Mouse (Mus musculus) embryonic fibroblast, embryonic 13.5 days (primary cell): Measurements from ENCODE around the gene Nyap2. TPM values are rescaled to one million over a fixed set of nuclear protein-coding genes. Genes with fewer than 3 reads are reported as not detected.

ENCODE experiments used
- H3K27ac ChIP-seq: 2 replicates; pipeline ENCODE4 v1.5.1; 2012; ENCODE audit warnings: low read length, control low read depth, inconsistent platforms; ENCODE audit not compliant: insufficient read depth
- H3K4me1 ChIP-seq: 2 replicates; pipeline ENCODE4 v1.6.1; 2011; ENCODE audit warnings: low read length; ENCODE audit not compliant: control insufficient read depth, insufficient read depth
- H3K4me3 ChIP-seq: 2 replicates; pipeline ENCODE4 v1.5.1; 2011; ENCODE audit warnings: mild to moderate bottlenecking, control low read depth, low read length; ENCODE audit not compliant: insufficient read depth
- CTCF ChIP-seq: IDR thresholded peaks from 2 replicates; pipeline ENCODE4 v1.5.1; 2011; ENCODE audit warnings: mild to moderate bottlenecking, control low read depth, low read length, moderate library complexity, borderline replicate concordance; ENCODE audit not compliant: insufficient read depth
- POLR2A ChIP-seq: IDR thresholded peaks from 2 replicates; pipeline ENCODE4 v1.6.1; 2011; ENCODE audit warnings: low read depth, mild to moderate bottlenecking, control low read depth, low read length, moderate library complexity
- polyA plus RNA-seq: library from polyadenylated mRNA; stranded (reverse); fragments of >200 nt; gene quantifications from 2 replicates; pipeline ENCODE4 v1.2.4, GENCODE M21; 2011; ENCODE audit warnings: low read depth; ENCODE audit not compliant: missing spikeins, insufficient read length

The Nyap2 gene
- polyA plus RNA-seq, 1 experiment = 0.14 TPM

DNA sequence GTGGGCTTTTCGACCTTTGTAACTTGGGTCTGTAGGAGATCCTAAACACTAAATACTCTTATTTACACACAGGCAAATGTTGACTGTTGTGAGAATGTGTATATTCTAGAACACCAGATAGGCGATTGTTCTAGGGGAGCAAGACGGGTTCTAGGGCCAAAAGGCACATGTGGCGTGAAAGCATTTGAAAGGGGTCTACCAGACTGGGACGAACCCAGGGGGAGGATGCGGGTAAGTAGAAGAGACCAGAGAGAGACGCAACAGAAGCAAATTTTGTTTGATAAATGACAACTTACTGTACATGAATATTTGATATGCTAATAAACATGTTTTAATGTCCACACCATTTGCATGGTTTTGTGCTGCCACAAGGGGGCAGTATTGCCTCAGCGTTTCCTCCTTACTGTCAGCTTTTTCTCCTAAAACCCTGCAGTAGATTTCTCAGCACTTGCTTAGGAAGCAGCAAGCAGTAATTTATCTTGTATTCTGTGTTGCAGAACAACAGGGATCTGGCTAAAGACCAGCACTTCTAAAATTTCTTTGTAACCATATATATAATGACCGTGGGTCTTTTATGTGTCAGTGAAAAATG is 239.7 kb downstream of the Nyap2 start:
- no peak for TF ChIP-seq POLR2A
- peak; percentile 59; the same call in 1 of the 2 replicates for TF ChIP-seq CTCF
- Histone ChIP-seq H3K27ac (no peak overlapping the region), H3K4me1 (no peaks in the 10 kb centered on the region), H3K4me3 (no peak overlapping the region)

GRCm38 (mm10) chr1:81316995-81317413 is 240.3 kb downstream of the Nyap2 start:
- TF ChIP-seq POLR2A = no peak
- TF ChIP-seq CTCF = no peak
- Histone ChIP-seq H3K4me1 (peaks cover 3% of the 10 kb centered on the region; the same call in 1 of the 2 replicates), H3K27ac (no peak overlapping the region), H3K4me3 (no peak overlapping the region)

DNA sequence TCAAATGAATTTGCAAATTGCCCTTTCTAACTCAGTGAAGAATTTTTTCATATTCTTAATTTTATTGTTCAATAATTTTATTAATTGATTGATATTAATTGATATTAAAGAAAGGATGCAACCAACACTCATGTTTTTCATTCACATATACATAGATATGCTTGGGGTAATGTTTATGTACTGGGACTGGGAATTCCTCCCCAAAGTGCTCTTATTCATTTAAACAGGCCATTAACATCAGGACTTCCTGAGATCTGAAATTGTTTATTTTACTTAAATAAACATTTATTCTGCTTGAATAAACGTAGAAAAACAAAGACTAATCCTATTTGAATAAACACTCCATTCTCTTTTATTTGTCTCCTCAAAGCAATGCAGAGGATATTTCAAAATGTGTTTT is 311.0 kb downstream of the Nyap2 start:
- TF ChIP-seq POLR2A (no peak), CTCF (no peak)
- Histone ChIP-seq H3K4me3 (no peak overlapping the region), H3K4me1 (no peaks in the 10 kb centered on the region), H3K27ac (no peak overlapping the region)
